Mouse (Mus musculus): Measurements from ENCODE around the gene Kalrn.

GRCm38 (mm10) chr16:34331630-34332029 lies 241.7 kb downstream of the Kalrn start:
- no peak for TF ChIP-seq POLR2A (IDR thresholded peaks at IDR 0.05; ENCODE audit: extremely low read depth, insufficient read depth, low read length)
- TF ChIP-seq CTCF (IDR thresholded peaks at IDR 0.05; ENCODE audit: extremely low read depth, insufficient read depth, low read length): no peak
